Mouse (Mus musculus) Patski (cell line): ENCODE data around the gene Agfg2. TPM values are rescaled to one million over a fixed set of nuclear protein-coding genes. Genes with fewer than 3 reads are reported as not detected.
"Not testable (repeated sequence)": the region's sequence is repeated elsewhere in the genome, so short reads cannot be mapped to it uniquely, and the experiment has no call there.

Experiments
- ATAC-seq: fragments of 100-300 bp; one replicate; pipeline ENCODE4 v1.8.0; 2021
- CTCF ChIA-PET: fragments of 350-600 bp; sonication (Branson Sonifier 250); formaldehyde crosslinking; loops from one replicate; lab custom pipeline; 2022; ENCODE audit warnings: inconsistent platforms; lab: Charles Lee
- POLR2A ChIA-PET: fragments of 350-600 bp; sonication (Branson Sonifier 250); formaldehyde crosslinking; loops from one replicate; lab custom pipeline; 2022; ENCODE audit warnings: antibody characterized with exemption, inconsistent platforms; lab: Charles Lee
- DNase-seq: peaks from one replicate; pipeline ENCODE4 v3.0.0-alpha.2; 2011; ENCODE audit warnings: low read depth, low spot score
- H3K27me3 ChIP-seq: fragments of 371-371 bp; one replicate; pipeline ENCODE4 v1.5.1; 2021
- CTCF ChIP-seq: fragments of 100-300 bp; IDR thresholded peaks from one replicate; pipeline ENCODE4 v1.5.1; 2021
- in situ Hi-C: fragments of 300-500 bp; cut with MboI; formaldehyde crosslinking; loops from 3 replicates; pipeline ENCODE4 v1.11.1; 2018; ENCODE audit warnings: low pct_unique_long_range_greater_than_20kb, mixed read lengths
- polyA plus RNA-seq: library from polyadenylated mRNA; unstranded; gene quantifications from one replicate; pipeline ENCODE4 v1.2.3, GENCODE M21; 2021

Agfg2 gene
- 33.1 TPM for polyA plus RNA-seq

DNA sequence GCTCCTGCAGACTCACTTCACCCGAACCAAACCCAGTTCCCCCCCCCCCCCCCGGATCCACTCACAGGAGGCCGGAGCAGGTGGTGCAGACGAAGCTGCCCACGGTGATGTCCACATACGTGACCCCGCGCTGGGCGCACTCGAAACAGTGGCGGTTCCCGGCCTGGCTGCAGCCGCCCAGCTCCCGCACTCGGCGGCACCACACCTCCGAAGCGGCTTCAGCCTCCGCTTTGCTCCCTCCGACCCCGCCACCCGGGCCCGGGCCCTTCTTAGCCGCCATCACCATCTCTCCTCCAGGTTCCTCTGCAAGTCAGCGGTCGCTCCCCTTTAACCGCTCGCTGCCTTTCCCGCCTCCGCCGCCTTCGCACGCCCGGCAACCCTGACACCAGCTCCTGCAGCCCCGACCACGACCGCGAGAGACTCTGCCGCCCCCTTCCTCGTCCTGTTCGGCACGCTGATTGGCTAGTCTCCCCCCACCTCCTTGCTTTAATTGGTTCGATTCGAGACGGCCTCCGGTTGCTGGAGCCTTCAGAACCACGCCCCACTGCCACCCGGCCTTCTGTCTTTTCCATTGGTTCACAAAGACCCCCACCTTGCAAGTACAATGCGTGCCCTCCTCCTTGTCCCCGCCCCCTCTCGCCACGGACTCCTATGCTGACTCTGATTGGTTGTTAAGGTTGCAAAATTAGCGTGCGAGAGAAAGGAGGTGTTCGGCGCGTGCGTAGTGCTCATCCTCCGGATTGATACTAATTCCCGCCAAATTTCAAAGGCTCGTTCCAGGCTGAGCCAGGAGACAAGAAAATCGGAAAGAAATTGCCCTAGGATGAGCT, at the start of gene Agfg2:
Gene Agfg2 (minus strand): TSS at position 433 of the 830 bp plus-strand sequence.
- POLR2A ChIA-PET = interaction anchor here (0.5 to 1.2 kb wide), 5 partner anchors 12 to 64 kb away, joined by 3 to 4 read pairs (median 3); partner anchors contain the start of gene Tsc22d4
- H3K27me3 ChIP-seq = no peaks in the 10 kb centered on the region
- peak; percentile 97 for ATAC-seq
- in situ Hi-C loops = no loop called here
- CTCF ChIA-PET = interaction anchor here (1.0 to 2.4 kb wide), 6 partner anchors 9 to 76 kb away, joined by 3 to 17 read pairs (median 4); no protein-coding TSS in a partner anchor
- TF ChIP-seq CTCF = no peak
- DNase-seq = peak; percentile 98

DNA sequence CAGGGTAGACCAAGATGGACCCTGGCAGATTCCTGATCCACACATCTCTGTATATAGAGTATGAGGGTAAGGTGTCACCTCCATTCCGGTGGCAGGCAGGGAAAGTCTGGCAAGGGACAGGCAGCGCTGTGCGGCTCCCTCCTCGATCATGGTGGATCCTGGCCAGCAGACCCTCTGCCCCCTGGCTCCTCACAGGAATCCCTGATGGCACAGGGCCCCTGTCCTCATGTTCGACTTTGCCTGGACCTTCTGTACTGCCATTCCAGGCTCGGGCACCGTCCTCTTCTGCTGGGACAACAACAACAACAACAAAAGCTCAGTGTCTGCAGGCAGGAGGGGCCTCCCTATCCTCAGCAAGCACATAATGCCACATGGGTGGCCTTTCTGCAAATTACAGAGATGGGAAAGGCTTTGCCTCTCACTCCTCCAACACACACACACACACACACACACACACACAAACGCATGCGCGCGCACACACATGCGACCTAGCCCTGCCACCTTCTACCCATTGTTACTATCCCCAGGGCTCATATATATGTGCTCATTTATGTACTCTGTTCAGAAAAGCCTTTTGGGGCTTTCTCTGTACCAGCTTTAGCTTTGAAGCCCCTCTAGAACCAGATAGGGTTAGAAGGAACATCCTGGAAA, 49.2 kb upstream of the Agfg2 start:
- in situ Hi-C loops = loop anchor here (5.0 kb wide), 1 partner anchor 36 kb away; no protein-coding TSS in a partner anchor
- ChIA-PET CTCF (interaction anchor here (2.2 kb wide), 1 partner anchor 77 kb away, joined by 6 read pairs; no protein-coding TSS in a partner anchor), POLR2A (no interaction called here)
- TF ChIP-seq CTCF = no peak
- ATAC-seq (no peak), DNase-seq (no peak)
- H3K27me3 ChIP-seq = no peaks in the 10 kb centered on the region

DNA sequence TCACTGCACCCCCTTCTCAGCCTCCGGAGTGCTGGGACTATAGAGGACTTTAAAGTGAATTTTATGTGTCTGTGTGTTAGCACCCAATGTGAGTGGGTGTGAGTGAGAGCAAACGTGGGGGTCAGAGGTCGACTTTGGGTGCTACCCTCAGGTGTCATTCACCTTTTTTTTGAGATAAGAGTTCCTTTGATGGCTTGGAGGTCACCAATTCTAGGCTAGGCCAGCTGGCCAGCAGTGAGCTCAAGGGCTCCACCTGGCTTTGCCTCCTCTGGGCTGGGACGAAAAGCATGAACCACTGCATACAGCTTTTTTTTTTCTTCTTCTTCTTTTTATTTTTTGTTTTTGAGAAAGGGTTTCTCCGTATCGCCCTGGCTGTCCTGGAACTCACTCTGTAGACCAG, 42.2 kb upstream of the Agfg2 start:
- in situ Hi-C loops = no loop called here
- H3K27me3 ChIP-seq = peaks cover 3% of the 10 kb centered on the region
- ChIA-PET CTCF (no interaction called here), POLR2A (no interaction called here)
- no peak for DNase-seq
- ATAC-seq = no peak
- TF ChIP-seq CTCF = no peak

DNA sequence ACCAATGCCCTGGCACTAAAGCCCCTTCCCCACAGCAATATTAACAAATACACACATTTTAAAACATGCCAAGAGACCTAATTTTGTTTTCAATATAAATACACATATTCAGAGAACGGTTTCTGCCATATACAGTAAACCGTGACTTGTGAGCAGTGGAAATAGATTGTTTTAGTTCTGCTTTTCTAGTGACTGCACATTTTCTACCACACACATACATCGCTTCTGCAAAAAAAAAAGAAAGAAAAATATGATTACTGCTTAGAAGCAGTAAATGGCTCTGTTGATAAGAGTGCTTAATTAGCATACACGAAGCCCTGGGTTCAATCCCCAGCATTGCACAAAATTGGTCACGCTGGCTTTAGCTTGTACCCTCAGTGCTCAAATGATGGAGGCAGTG, 39.3 kb upstream of the Agfg2 start:
- peaks cover 3% of the 10 kb centered on the region for H3K27me3 ChIP-seq
- TF ChIP-seq CTCF = no peak
- in situ Hi-C loops = no loop called here
- no peak for ATAC-seq
- no peak for DNase-seq
- ChIA-PET CTCF (no interaction called here), POLR2A (no interaction called here)

DNA sequence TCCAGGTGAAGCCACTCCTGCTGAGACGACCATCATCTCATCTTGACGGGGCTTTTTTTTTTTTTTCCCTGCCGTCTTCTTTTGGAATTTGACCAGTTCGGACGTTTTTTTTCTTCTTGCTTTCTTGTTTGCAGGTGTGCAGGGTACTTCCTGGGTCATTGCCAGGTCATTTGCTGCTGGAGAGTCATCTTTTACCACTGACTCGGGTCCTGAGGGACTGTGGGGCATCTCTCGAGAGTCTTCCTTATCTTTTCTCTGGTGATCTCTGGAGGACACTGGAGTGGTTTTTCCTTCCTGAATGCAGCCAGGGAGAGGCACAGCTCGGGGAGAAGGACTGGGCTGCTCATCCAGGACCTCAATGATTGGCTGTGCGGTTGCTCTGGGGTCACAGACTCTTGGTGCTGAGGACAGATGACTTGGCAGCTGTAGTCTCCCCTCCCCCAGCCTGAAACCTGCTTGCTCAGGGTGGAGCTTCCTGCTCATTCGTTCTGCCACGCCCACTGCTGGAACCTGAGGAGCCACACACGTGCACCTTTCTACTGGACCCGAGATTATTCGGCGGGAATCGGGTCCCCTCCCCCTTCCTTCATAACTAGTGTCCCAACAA, 36.1 kb upstream of the Agfg2 start:
- CTCF ChIA-PET, in situ Hi-C loops, H3K27me3 ChIP-seq, DNase-seq, POLR2A ChIA-PET, ATAC-seq: not testable (repeated sequence)

DNA sequence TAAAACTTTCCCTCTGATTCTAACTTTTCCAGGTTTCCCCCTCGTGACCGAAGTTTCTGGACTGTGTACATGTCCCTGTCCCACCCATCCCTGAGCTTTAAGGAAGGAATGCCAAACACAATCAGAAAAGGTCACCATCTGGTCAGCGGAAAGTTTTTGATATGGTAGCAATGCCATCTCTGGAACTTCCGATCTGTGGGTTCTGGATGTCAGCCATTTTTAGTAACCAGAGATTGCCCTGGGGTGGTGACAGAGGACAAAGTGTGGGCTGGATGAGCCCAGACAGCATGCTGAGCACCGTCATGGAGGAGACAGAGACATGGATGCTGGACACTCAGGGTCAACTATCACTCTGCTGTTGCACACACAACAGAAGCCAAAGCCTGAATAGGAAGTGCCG, 34.6 kb upstream of the Agfg2 start:
- TF ChIP-seq CTCF = no peak
- H3K27me3 ChIP-seq = no peaks in the 10 kb centered on the region
- ChIA-PET CTCF (interaction anchor here (1.2 to 1.8 kb wide), 3 partner anchors 11 to 62 kb away, joined by 3 to 4 read pairs (median 3); no protein-coding TSS in a partner anchor), POLR2A (interaction anchor here (0.5 kb wide), 1 partner anchor 21 kb away, joined by 4 read pairs; no protein-coding TSS in a partner anchor)
- ATAC-seq (no peak), DNase-seq (no peak)
- in situ Hi-C loops = no loop called here

DNA sequence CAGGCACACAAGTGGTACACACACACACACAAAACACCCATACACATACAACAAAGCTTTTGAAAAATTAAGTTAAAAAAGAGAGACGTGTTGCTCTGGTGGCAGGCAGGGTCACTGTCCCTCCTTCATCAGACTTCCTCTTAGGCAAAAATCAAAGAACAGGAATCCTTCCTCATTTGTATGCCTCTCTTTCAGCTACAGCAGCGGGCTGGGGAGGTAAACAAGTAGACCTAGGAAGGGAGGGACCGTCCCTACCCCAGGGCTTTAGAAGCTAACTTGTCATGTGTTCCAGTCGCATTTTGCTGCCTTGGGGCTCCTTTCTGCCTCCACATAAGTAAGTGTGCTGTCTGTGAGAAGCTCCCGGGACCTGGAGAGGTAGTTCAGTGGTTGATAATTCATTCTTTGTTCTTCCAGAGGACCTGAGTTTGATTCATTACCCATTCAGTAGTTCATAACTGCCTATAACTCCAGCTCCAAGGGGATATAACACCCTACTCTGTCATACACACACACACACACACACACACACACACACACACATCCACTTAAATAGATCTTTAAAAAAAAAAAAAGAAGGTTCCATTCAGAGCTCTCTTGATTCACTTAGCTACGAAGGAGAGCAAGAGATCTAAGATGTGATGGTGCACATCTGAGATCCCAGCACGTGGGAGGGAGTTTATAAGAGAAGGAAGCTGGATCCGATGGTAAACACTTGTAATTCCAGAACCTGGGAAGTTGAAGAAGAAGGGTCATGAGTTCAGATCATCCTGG, 33.7 kb upstream of the Agfg2 start:
- in situ Hi-C loops = no loop called here
- DNase-seq (no peak), ATAC-seq (no peak)
- ChIA-PET CTCF (interaction anchor here (1.2 to 1.8 kb wide), 5 partner anchors 11 to 61 kb away, joined by 3 to 4 read pairs (median 3); no protein-coding TSS in a partner anchor), POLR2A (no interaction called here)
- TF ChIP-seq CTCF = no peak
- H3K27me3 ChIP-seq = no peaks in the 10 kb centered on the region

DNA sequence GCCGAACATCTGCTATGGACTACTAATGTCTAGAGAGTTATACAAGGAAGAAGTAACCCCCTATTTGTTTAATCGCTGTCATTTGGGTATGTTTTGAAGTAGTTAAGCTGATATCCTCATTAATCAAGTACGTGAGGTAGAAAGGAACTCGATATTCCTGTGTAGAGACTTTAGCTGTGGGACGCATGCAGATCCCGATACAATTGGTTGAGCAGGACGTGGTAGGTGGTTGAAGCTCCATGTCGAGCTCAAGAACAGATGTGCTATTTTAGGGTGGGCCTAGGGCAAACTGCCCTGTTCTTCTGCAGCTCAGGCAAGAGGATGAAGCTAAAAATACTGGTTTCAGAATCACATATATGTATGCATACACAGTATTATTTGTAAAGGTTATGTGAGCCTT, 31.2 kb upstream of the Agfg2 start:
- H3K27me3 ChIP-seq = no peaks in the 10 kb centered on the region
- no peak for TF ChIP-seq CTCF
- ChIA-PET POLR2A (no interaction called here), CTCF (interaction anchor here (1.0 to 1.3 kb wide), 2 partner anchors 23 to 58 kb away, joined by 3 to 4 read pairs; no protein-coding TSS in a partner anchor)
- no peak for ATAC-seq
- DNase-seq = no peak
- in situ Hi-C loops = no loop called here

DNA sequence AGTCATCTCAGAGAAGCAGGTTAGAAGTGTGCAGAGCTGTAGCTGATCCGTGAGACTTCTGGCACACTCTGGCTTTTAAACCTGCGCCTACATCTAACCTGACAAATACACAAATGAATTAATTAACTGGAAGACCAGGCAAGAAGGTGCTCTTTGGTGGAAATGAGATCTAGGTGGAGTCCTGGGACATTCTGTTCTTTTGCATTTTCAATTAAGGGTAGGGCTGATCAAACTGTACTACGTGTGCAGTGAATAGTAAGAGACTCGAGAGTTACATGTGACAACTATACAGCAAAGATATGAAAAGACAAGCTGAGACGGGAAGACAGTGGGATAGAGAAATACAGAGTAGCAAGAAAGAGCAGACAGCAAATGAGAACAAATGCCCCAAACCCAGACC, 28.9 kb upstream of the Agfg2 start:
- DNase-seq (no peak), ATAC-seq (no peak)
- no peaks in the 10 kb centered on the region for H3K27me3 ChIP-seq
- in situ Hi-C loops = no loop called here
- CTCF ChIA-PET = interaction anchor here (1.7 kb wide), 1 partner anchor 15 kb away, joined by 3 read pairs; no protein-coding TSS in a partner anchor
- no peak for TF ChIP-seq CTCF
- POLR2A ChIA-PET = no interaction called here
